Mouse (Mus musculus): Measurements from ENCODE around the gene Cd200r3.

Cd200r3 gene

GRCm38 (mm10) chr16:44943468-44943867 lies at the start of gene Cd200r3:
Cd200r3 (plus strand) TSS chr16:44943678.
- no peak for DNase-seq (ENCODE audit: low read depth, low spot score)

- DNase-seq (ENCODE audit: low read depth, low spot score): no peak
These were observed 11.5 kb upstream of the Cd200r3 start for GRCm38 (mm10) chr16:44932016-44932415.

GRCm38 (mm10) chr16:44951360-44952114 lies 8.1 kb downstream of the Cd200r3 start:
- DNase-seq (ENCODE audit: low read depth, low spot score): no peak

DNA sequence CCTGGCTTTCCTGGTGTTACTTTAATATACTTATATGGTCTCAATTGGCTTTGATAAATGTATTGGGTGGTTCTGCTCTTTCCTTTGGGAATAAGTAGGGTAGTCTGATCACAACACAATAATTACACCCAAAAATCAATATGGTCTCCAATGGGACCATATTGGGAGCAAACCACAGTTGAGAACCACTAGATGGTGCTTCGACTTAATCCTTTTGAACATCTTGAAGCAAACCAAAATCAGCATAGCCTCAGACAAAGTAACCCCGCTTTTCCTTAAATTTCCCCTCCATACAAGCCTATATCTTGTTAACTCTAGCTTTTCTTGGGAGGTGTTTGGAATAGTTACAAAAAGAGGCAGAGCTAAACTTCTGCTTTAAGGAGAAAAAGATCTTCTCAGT lies 18.8 kb downstream of the Cd200r3 start:
- DNase-seq (ENCODE audit: low read depth, low spot score): no peak

GRCm38 (mm10) chr16:44962777-44963176 lies 19.3 kb downstream of the Cd200r3 start:
- DNase-seq (ENCODE audit: low read depth, low spot score): no peak

DNA sequence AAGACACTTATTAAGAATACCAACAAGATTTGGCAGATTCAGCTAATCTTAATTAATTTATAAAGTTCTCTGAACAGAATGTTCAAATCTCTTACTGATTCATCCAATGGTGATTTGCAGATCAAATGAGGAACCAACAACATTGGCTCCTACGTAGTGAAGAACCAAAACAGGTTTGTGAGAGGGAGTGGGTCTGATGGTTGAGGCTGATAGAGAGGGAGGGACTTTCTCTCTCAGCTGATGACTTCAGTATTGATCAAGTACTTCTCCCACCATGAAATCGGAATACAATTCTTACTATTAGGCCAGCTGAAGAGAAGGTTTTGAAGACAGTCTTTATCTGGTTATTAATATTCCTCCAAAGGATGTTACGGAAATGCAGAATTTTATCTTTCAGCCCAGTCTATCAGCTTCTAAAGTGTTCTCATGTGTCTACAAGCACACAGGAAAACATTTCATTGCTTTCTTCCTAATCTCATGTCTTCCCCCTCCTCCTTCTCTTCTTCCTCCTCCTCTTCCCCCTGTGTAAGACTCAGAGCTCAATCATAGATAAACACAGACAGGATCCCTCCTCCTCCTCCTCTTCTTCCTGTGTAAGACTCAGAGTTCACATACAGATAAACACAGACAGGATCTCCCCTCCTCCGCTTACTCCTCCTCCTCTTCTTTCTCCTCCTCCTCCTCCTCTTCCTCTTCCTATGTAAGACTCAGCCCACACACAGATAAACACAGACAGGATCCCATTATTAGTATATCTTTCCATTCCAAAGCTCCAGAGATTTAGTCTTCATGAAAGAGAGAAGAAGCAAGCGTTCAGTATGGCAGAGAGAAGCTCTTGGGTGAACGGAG lies 21.3 kb downstream of the Cd200r3 start:
- DNase-seq (ENCODE audit: low read depth, low spot score): no peak

GRCm38 (mm10) chr16:44965428-44965827 lies 21.9 kb downstream of the Cd200r3 start:
- DNase-seq (ENCODE audit: low read depth, low spot score): no peak

GRCm38 (mm10) chr16:44965890-44966289 lies 22.4 kb downstream of the Cd200r3 start:
- DNase-seq (ENCODE audit: low read depth, low spot score): no peak

DNA sequence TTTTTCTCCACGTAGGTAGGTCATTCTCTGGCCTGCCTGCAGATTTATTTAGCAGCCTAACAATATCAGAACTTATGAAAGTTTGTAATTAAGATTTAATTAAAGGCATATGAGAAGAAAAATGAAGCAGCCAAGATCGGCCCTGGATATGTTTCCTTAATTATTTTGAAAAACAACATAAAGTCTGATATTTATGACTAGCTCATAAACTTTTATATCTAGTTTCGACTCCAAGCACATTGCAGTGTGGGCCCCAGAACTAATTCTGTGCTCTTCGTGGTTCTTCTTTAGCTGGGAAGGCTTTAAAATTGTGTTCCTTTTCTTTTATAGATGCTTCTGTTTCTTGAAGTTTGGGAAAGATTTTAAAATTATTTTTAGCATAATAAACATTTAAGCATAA lies 23.4 kb downstream of the Cd200r3 start:
- DNase-seq (ENCODE audit: low read depth, low spot score): no peak

DNA sequence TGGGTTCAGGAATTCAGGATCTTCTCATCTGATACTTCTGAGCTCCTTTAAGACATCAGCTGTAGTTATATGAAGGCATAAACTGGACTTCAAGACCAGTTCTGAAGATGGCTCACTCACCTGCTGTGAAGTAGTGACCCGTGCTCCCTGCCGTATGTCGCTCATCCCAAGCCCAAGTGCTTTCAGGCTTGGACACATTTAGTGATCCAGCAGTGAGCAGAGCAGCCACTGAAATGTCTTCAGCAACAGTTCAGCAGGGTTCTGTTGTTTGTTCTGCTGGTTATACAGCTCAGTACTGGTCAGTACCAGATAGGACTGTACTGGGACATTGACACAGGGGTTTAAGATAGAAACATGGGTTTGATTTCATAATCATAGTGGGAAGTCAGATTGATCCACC lies 24.6 kb downstream of the Cd200r3 start:
- DNase-seq (ENCODE audit: low read depth, low spot score): no peak

GRCm38 (mm10) chr16:44970925-44971324 lies 27.4 kb downstream of the Cd200r3 start:
- no peak for DNase-seq (ENCODE audit: low read depth, low spot score)

- no peak for DNase-seq (ENCODE audit: low read depth, low spot score)
These were observed 30.6 kb downstream of the Cd200r3 start for GRCm38 (mm10) chr16:44974042-44974441.

DNA sequence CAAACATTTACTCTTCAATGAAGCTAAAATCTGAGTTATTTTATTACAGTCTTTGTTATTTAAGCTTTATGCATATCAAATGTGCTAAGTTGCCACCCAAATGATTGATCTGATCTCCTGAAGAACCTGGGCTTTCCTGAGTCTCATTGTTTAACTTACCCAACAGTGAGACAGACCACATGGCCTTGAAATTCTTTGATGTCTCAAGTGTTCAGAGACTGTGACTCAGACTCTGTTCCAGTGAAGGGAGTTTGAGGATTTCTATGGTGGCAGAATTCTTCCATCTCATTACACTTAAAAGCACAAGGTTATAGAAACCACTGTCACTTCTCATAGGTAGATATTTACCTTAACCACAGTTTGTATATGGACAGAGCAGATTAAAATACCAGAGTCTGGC lies 32.6 kb downstream of the Cd200r3 start:
- DNase-seq (ENCODE audit: low read depth, low spot score): no peak

- no peak for DNase-seq (ENCODE audit: low read depth, low spot score)
These were observed 33.6 kb downstream of the Cd200r3 start for GRCm38 (mm10) chr16:44976892-44977633.

GRCm38 (mm10) chr16:44978193-44978592 lies 34.7 kb downstream of the Cd200r3 start:
- DNase-seq (ENCODE audit: low read depth, low spot score): no peak

GRCm38 (mm10) chr16:44979355-44979896 lies 35.9 kb downstream of the Cd200r3 start:
- DNase-seq (ENCODE audit: low read depth, low spot score): no peak

DNA sequence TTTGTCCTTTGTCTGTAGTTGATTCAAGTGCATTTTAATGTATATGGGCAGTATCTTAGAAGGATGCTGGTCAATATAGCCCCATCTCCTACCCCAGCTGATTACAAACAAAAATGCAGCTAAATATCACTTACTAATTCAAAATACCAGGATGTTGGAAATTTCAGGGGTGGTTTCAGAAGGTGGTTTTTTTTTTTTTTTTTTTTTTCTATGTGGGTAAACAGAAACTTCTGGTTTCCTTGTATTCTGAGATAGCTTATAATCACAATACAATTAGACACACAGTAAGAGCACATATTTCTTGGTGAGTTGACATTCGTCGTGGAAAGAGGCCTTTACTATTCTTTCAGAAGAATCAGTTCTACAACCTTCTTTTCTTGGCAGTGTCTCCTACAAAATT lies 39.5 kb downstream of the Cd200r3 start:
- DNase-seq (ENCODE audit: low read depth, low spot score): no peak

- DNase-seq (ENCODE audit: low read depth, low spot score): peak; percentile 9
These were observed 40.0 kb downstream of the Cd200r3 start for GRCm38 (mm10) chr16:44983379-44984060.

DNA sequence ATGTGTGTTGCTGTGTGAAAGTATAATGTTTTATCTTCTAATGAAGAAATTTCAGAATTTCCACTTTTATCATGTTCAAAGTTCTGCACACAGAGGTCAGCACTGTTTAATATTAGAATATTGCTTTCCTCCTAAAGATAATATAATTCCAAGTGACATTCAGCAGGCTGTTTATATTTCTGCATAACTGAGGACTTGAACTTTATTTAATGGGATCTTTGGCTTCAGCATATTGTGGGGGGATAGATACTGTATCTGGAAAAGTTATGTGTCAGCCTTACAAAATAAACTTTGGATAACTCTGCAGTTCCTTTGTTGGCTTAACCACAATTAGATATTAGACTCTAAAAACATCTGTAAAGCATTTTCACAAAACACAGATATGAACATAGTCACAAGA lies 40.6 kb downstream of the Cd200r3 start:
- no peak for DNase-seq (ENCODE audit: low read depth, low spot score)

GRCm38 (mm10) chr16:44984925-44985324 lies 41.4 kb downstream of the Cd200r3 start:
- DNase-seq (ENCODE audit: low read depth, low spot score): no peak

DNA sequence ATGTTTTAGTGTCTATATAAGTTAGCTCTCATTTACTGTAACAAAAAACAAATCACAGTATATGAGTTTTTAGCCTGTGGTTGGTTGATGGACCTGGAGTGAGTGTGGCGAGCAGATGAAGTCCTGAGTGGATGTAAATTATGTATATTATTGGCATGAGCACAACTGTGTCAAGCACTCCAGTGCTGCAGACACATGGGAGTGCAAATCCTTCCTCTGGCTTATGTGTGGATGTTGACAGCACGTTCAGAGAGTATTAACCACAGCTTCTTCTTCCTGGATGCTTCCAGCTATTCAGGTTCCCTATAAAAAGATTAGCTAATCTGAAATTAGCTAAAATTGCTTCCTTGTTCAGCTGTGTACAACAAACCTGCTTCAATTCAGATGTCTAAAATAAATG lies 42.6 kb downstream of the Cd200r3 start:
- DNase-seq (ENCODE audit: low read depth, low spot score): no peak
